Mouse (Mus musculus) MEL (cell line): ENCODE results near the gene Lrrn4cl. TPM values are rescaled to one million over a fixed set of nuclear protein-coding genes. Genes with fewer than 3 reads are reported as not detected.

Experiments
- DNase-seq: peaks from one replicate; pipeline ENCODE4 v3.0.0; 2011; ENCODE audit warnings: low read depth, low spot score
- H3K27ac ChIP-seq: 2 replicates; pipeline ENCODE4 v1.5.1; 2012; ENCODE audit warnings: low read depth, mild to moderate bottlenecking, control low read depth, low read length, moderate library complexity; ENCODE audit not compliant: control insufficient read depth
- H3K27me3 ChIP-seq, 2 experiments: fragments of 150-350 bp in 1 of 2; sonication (generic) in 1 of 2; 2 replicates each; pipeline ENCODE4 v1.6.1; 2012; ENCODE audit warnings: low read length in 2 of 2, mild to moderate bottlenecking in 2 of 2, improper control_type of control experiment in 1 of 2, moderate library complexity in 1 of 2; ENCODE audit not compliant: insufficient read depth in 2 of 2, control insufficient read depth in 1 of 2
- H3K36me3 ChIP-seq, 2 experiments: 2 replicates each; pipeline ENCODE4 v1.6.1; 2012 to 2014; ENCODE audit warnings: low read length in 2 of 2, improper control_type of control experiment in 1 of 2, inconsistent platforms in 1 of 2, mild to moderate bottlenecking in 1 of 2; ENCODE audit not compliant: insufficient read depth in 2 of 2, control insufficient read depth in 1 of 2
- H3K4me1 ChIP-seq, 2 experiments: fragments of 150-350 bp in 1 of 2; sonication (generic) in 1 of 2; 2 replicates each; pipeline ENCODE4 v1.6.1; 2012; ENCODE audit warnings: low read length in 2 of 2, improper control_type of control experiment in 1 of 2, mild to moderate bottlenecking in 1 of 2; ENCODE audit not compliant: insufficient read depth in 2 of 2, control insufficient read depth in 1 of 2
- H3K4me3 ChIP-seq, 2 experiments: fragments of 150-350 bp in 1 of 2; sonication (generic) in 1 of 2; 2 replicates each; pipeline ENCODE4 v1.5.1; 2012; ENCODE audit warnings: low read depth in 2 of 2, low read length in 2 of 2, mild to moderate bottlenecking in 2 of 2, moderate library complexity in 2 of 2, control low read depth in 1 of 2, improper control_type of control experiment in 1 of 2; ENCODE audit not compliant: control insufficient read depth in 1 of 2, insufficient read depth in 1 of 2
- H3K79me2 ChIP-seq: 2 replicates; pipeline ENCODE4 v1.6.1; 2012; ENCODE audit warnings: mild to moderate bottlenecking, low read length, moderate library complexity; ENCODE audit not compliant: control insufficient read depth, poor library complexity, insufficient read depth
- H3K9ac ChIP-seq: 2 replicates; pipeline ENCODE4 v1.6.1; 2012; ENCODE audit warnings: low read depth, mild to moderate bottlenecking, control low read depth, low read length, moderate library complexity; ENCODE audit not compliant: control insufficient read depth, poor library complexity, severe bottlenecking
- H3K9me3 ChIP-seq: fragments of 150-350 bp; sonication (generic); replicated peaks from 2 replicates; pipeline ENCODE4 v1.6.1; 2012; ENCODE audit warnings: mild to moderate bottlenecking, low read length, improper control_type of control experiment, moderate library complexity; ENCODE audit not compliant: insufficient read depth
- BHLHE40 ChIP-seq: IDR thresholded peaks from 2 replicates; pipeline ENCODE4 v1.6.1; 2012; ENCODE audit warnings: low read depth, mild to moderate bottlenecking, inconsistent platforms, low read length, improper control_type of control experiment, borderline replicate concordance
- CHD1 ChIP-seq: IDR thresholded peaks from 2 replicates; pipeline ENCODE4 v1.6.1; 2012; ENCODE audit warnings: low read depth, mild to moderate bottlenecking, inconsistent platforms, low read length, improper control_type of control experiment
- CHD2 ChIP-seq: IDR thresholded peaks from 2 replicates; pipeline ENCODE4 v1.6.1; 2011; ENCODE audit warnings: low read length, improper control_type of control experiment
- CTCF ChIP-seq, 3 experiments: IDR thresholded peaks in 2 of 3; conservative IDR thresholded peaks in 1 of 3; 2 replicates each; pipeline ENCODE4 v1.5.1; 2011 to 2012; ENCODE audit warnings: low read length in 3 of 3, low read depth in 2 of 3, mild to moderate bottlenecking in 2 of 3, improper control_type of control experiment in 1 of 3, inconsistent platforms in 1 of 3, mixed read lengths in 1 of 3, moderate library complexity in 1 of 3; ENCODE audit not compliant: control insufficient read depth in 1 of 3, insufficient read depth in 1 of 3, poor library complexity in 1 of 3, severe bottlenecking in 1 of 3
- E2F4 ChIP-seq: IDR thresholded peaks from 2 replicates; pipeline ENCODE4 v1.6.1; 2011; ENCODE audit warnings: low read depth, low read length, improper control_type of control experiment, borderline replicate concordance
- ELF1 ChIP-seq: IDR thresholded peaks from 2 replicates; pipeline ENCODE4 v1.6.1; 2014; ENCODE audit warnings: low read depth, mild to moderate bottlenecking, inconsistent platforms, low read length, improper control_type of control experiment, moderate library complexity
- EP300 ChIP-seq, 2 experiments: IDR thresholded peaks; 2 replicates each; pipeline ENCODE4 v1.6.1; 2011; ENCODE audit warnings: improper control_type of control experiment in 2 of 2, low read length in 2 of 2, low read depth in 1 of 2, mild to moderate bottlenecking in 1 of 2
- ETS1 ChIP-seq: IDR thresholded peaks from 2 replicates; pipeline ENCODE4 v1.6.1; 2012; ENCODE audit warnings: low read depth, mild to moderate bottlenecking, inconsistent platforms, low read length, improper control_type of control experiment, moderate library complexity
- GABPA ChIP-seq: IDR thresholded peaks from 2 replicates; pipeline ENCODE4 v1.6.1; 2012; ENCODE audit warnings: low read depth, mild to moderate bottlenecking, inconsistent platforms, low read length, improper control_type of control experiment, moderate library complexity
- GATA1 ChIP-seq: IDR thresholded peaks from 2 replicates; pipeline ENCODE4 v1.6.1; 2011; ENCODE audit warnings: low read depth, low read length, improper control_type of control experiment
- HCFC1 ChIP-seq: IDR thresholded peaks from 2 replicates; pipeline ENCODE4 v1.6.1; 2012; ENCODE audit warnings: low read depth, mild to moderate bottlenecking, inconsistent platforms, low read length, improper control_type of control experiment, moderate library complexity
- JUND ChIP-seq: IDR thresholded peaks from 2 replicates; pipeline ENCODE4 v1.6.1; 2011; ENCODE audit warnings: low read depth, mild to moderate bottlenecking, improper control_type of control experiment, low read length
- KAT2A ChIP-seq: conservative IDR thresholded peaks from 2 replicates; pipeline ENCODE4 v1.6.1; 2012; ENCODE audit warnings: low read depth, low read length, improper control_type of control experiment, inconsistent platforms
- MAFK ChIP-seq: IDR thresholded peaks from 2 replicates; pipeline ENCODE4 v1.6.1; 2011; ENCODE audit warnings: low read depth, mild to moderate bottlenecking, low read length, improper control_type of control experiment, borderline replicate concordance
- MAZ ChIP-seq: IDR thresholded peaks from 2 replicates; pipeline ENCODE4 v1.6.1; 2012; ENCODE audit warnings: low read depth, mild to moderate bottlenecking, inconsistent platforms, low read length, improper control_type of control experiment
- MEF2A ChIP-seq: IDR thresholded peaks from 2 replicates; pipeline ENCODE4 v1.6.1; 2014; ENCODE audit warnings: low read depth, mild to moderate bottlenecking, inconsistent platforms, low read length, improper control_type of control experiment; ENCODE audit not compliant: poor library complexity, insufficient replicate concordance, severe bottlenecking; ENCODE audit errors: extremely low read depth
- MXI1 ChIP-seq: IDR thresholded peaks from 2 replicates; pipeline ENCODE4 v1.6.1; 2011; ENCODE audit warnings: mild to moderate bottlenecking, low read depth, low read length, improper control_type of control experiment
- MYB ChIP-seq: IDR thresholded peaks from 2 replicates; pipeline ENCODE4 v1.6.1; 2011; ENCODE audit warnings: mild to moderate bottlenecking, low read depth, low read length, improper control_type of control experiment
- MYC ChIP-seq: IDR thresholded peaks from 2 replicates; pipeline ENCODE4 v1.6.1; 2011; ENCODE audit warnings: low read depth, mild to moderate bottlenecking, low read length, improper control_type of control experiment, moderate library complexity
- NELFE ChIP-seq: IDR thresholded peaks from 2 replicates; pipeline ENCODE4 v1.6.1; 2011; ENCODE audit warnings: low read depth, low read length, improper control_type of control experiment
- POLR2A ChIP-seq, 2 experiments: IDR thresholded peaks; 2 replicates each; pipeline ENCODE4 v1.6.1; 2011 to 2012; ENCODE audit warnings: low read length in 2 of 2, mild to moderate bottlenecking in 2 of 2, control low read depth in 1 of 2, improper control_type of control experiment in 1 of 2, low read depth in 1 of 2, moderate library complexity in 1 of 2; ENCODE audit not compliant: control insufficient read depth in 1 of 2, insufficient read depth in 1 of 2, poor library complexity in 1 of 2
- POLR2AphosphoS2 ChIP-seq: IDR thresholded peaks from 2 replicates; pipeline ENCODE4 v1.6.1; 2011; ENCODE audit warnings: low read length, improper control_type of control experiment
- POLR2AphosphoS5 ChIP-seq: IDR thresholded peaks from 2 replicates; pipeline ENCODE4 v1.6.1; 2012; ENCODE audit warnings: low read depth, borderline replicate concordance, mild to moderate bottlenecking, inconsistent platforms, low read length, moderate library complexity, mixed read lengths
- RAD21 ChIP-seq: IDR thresholded peaks from 2 replicates; pipeline ENCODE4 v1.6.1; 2011; ENCODE audit warnings: mild to moderate bottlenecking, low read depth, low read length, improper control_type of control experiment
- RCOR1 ChIP-seq: IDR thresholded peaks from 2 replicates; pipeline ENCODE4 v1.6.1; 2012; ENCODE audit warnings: low read depth, mild to moderate bottlenecking, inconsistent platforms, low read length, improper control_type of control experiment
- SIN3A ChIP-seq: IDR thresholded peaks from 2 replicates; pipeline ENCODE4 v1.6.1; 2012; ENCODE audit warnings: low read length, improper control_type of control experiment, inconsistent platforms
- SMC3 ChIP-seq: IDR thresholded peaks from 2 replicates; pipeline ENCODE4 v1.6.1; 2011; ENCODE audit warnings: low read depth, low read length, improper control_type of control experiment
- TAL1 ChIP-seq: IDR thresholded peaks from 2 replicates; pipeline ENCODE4 v1.6.1; 2012; ENCODE audit warnings: mild to moderate bottlenecking, inconsistent platforms, low read length, moderate library complexity, mixed read lengths
- TCF12 ChIP-seq: IDR thresholded peaks from 2 replicates; pipeline ENCODE4 v1.6.1; 2014; ENCODE audit warnings: low read depth, mild to moderate bottlenecking, inconsistent platforms, low read length, improper control_type of control experiment, moderate library complexity
- UBTF ChIP-seq: IDR thresholded peaks from 2 replicates; pipeline ENCODE4 v1.6.1; 2012; ENCODE audit warnings: low read depth, mild to moderate bottlenecking, inconsistent platforms, low read length, improper control_type of control experiment, moderate library complexity, borderline replicate concordance; ENCODE audit not compliant: insufficient read depth
- USF1 ChIP-seq: IDR thresholded peaks from 2 replicates; pipeline ENCODE4 v1.6.1; 2014; ENCODE audit warnings: low read depth, mild to moderate bottlenecking, inconsistent platforms, low read length, improper control_type of control experiment, moderate library complexity
- USF2 ChIP-seq, 2 experiments: IDR thresholded peaks; 2 replicates each; pipeline ENCODE4 v1.6.1; 2011 to 2012; ENCODE audit warnings: improper control_type of control experiment in 2 of 2, low read length in 2 of 2, borderline replicate concordance in 1 of 2, inconsistent platforms in 1 of 2, low read depth in 1 of 2, mild to moderate bottlenecking in 1 of 2; ENCODE audit not compliant: insufficient read depth in 1 of 2
- ZC3H11A ChIP-seq: IDR thresholded peaks from 2 replicates; pipeline ENCODE4 v1.6.1; 2012; ENCODE audit warnings: low read depth, mild to moderate bottlenecking, inconsistent platforms, low read length, improper control_type of control experiment
- ZKSCAN1 ChIP-seq: IDR thresholded peaks from 2 replicates; pipeline ENCODE4 v1.6.1; 2012; ENCODE audit warnings: low read depth, mild to moderate bottlenecking, inconsistent platforms, low read length, improper control_type of control experiment, moderate library complexity
- ZMIZ1 ChIP-seq: IDR thresholded peaks from 2 replicates; pipeline ENCODE4 v1.6.1; 2012; ENCODE audit warnings: low read depth, mild to moderate bottlenecking, inconsistent platforms, low read length, improper control_type of control experiment, moderate library complexity
- ZNF384 ChIP-seq: IDR thresholded peaks from 2 replicates; pipeline ENCODE4 v1.6.1; 2012; ENCODE audit warnings: low read depth, mild to moderate bottlenecking, inconsistent platforms, low read length, improper control_type of control experiment
- polyA plus RNA-seq, 2 experiments: library from polyadenylated mRNA; stranded (reverse) in 1 of 2; unstranded in 1 of 2; fragments of >175 nt in 1 of 2; fragments of >200 nt in 1 of 2; gene quantifications; 2 replicates each; pipeline versions ENCODE4 v1.2.1 to v1.2.4; 2012; ENCODE audit warnings: low replicate concordance in 2 of 2, low read depth in 1 of 2; ENCODE audit not compliant: insufficient read length in 2 of 2, insufficient read depth in 1 of 2, missing spikeins in 1 of 2
- total RNA-seq: library from RNA; depleted of rRNA; stranded (reverse); fragments of 300-350 nt; gene quantifications from 2 replicates; pipeline ENCODE4 v1.2.3, GENCODE M21; 2012

Lrrn4cl gene
- total and polyA plus RNA-seq, 3 experiments = 0.15 to 0.54 TPM; not detected in 1

GRCm38 (mm10) chr19:8897865-8898495 is 47.4 kb downstream of the Lrrn4cl start, which contains the start of gene Ganab:
TSS of gene Ganab (plus strand) at chr19:8898071.
- Histone ChIP-seq H3K27me3 (no peaks in the 10 kb centered on the region), H3K4me3 (peak within 1 kb of the TSS; percentile 75 to 79), H3K36me3 (peaks cover under 1 to 32% of the 10 kb centered on the region in 2 experiments; a peak in 2 of 4 replicates), H3K9ac (peak within 1 kb of the TSS; percentile 96), H3K27ac (peak within 1 kb of the TSS; percentile 96), H3K79me2 (peaks cover 50% of the 10 kb centered on the region), H3K9me3 (no peaks in the 10 kb centered on the region), H3K4me1 (peaks cover 5 to 21% of the 10 kb centered on the region in 2 experiments; a peak in 3 of 4 replicates)
- peak; percentile 98 for DNase-seq
- no peak for TF ChIP-seq CHD2
- no peak for TF ChIP-seq ZNF384
- TF ChIP-seq ETS1 = peak; percentile 30; the same call in 1 of the 2 replicates
- no peak for TF ChIP-seq USF2 (IDR thresholded peaks at IDR 0.05; ENCODE audit: borderline replicate concordance in 1 of 2, insufficient read depth in 1 of 2, low read depth in 1 of 2, low read length in 2 of 2)
- no peak for TF ChIP-seq MYB
- peak; percentile 67; the same call in 1 of the 2 replicates for TF ChIP-seq KAT2A
- TF ChIP-seq MXI1 = no peak
- TF ChIP-seq GATA1 = no peak
- TF ChIP-seq ZKSCAN1 = no peak
- TF ChIP-seq MAFK = no peak
- TF ChIP-seq POLR2AphosphoS5 = no peak
- TF ChIP-seq TCF12 = peak; percentile 75
- TF ChIP-seq USF1 = 0 out of 2 replicates have a peak, but pooled peaks have one; percentile 16
- TF ChIP-seq CTCF (IDR thresholded peaks at IDR 0.05 in 2 of 3, conservative IDR thresholded peaks at IDR 0.05 in 1 of 3; ENCODE audit: control insufficient read depth in 1 of 3, insufficient read depth in 1 of 3, low read depth in 2 of 3, low read length in 3 of 3, poor library complexity in 1 of 3, severe bottlenecking in 1 of 3) = no peak
- TF ChIP-seq E2F4 = 0 out of 2 replicates have a peak, but pooled peaks have one; percentile 35
- TF ChIP-seq RAD21 = no peak
- no peak for TF ChIP-seq TAL1
- TF ChIP-seq GABPA = no peak
- 0 out of 2 replicates have a peak, but pooled peaks have one; percentile 54 for TF ChIP-seq MAZ
- TF ChIP-seq JUND = no peak
- TF ChIP-seq RCOR1 = no peak
- TF ChIP-seq NELFE = peak; percentile 80
- no peak for TF ChIP-seq MEF2A
- no peak for TF ChIP-seq SMC3
- no peak for TF ChIP-seq UBTF
- peak; percentile 78; the same call in 1 of the 2 replicates for TF ChIP-seq ZMIZ1
- peak; percentile 76 for TF ChIP-seq ELF1
- TF ChIP-seq SIN3A = peak; percentile 72
- no peak for TF ChIP-seq ZC3H11A
- TF ChIP-seq HCFC1 = peak; percentile 88
- peak; percentile 97 for TF ChIP-seq POLR2AphosphoS2
- peak; percentile 64 to 88 for TF ChIP-seq POLR2A (IDR thresholded peaks at IDR 0.05; ENCODE audit: control insufficient read depth in 1 of 2, insufficient read depth in 1 of 2, low read depth in 1 of 2, low read length in 2 of 2, poor library complexity in 1 of 2)
- TF ChIP-seq MYC = peak; percentile 31; the same call in 1 of the 2 replicates
- no peak for TF ChIP-seq BHLHE40
- no peak for TF ChIP-seq EP300 (IDR thresholded peaks at IDR 0.05; ENCODE audit: low read depth in 1 of 2, low read length in 2 of 2)
- no peak for TF ChIP-seq CHD1
